Mouse (Mus musculus): ENCODE measurements around the gene Tmem151b.

- no peak for TF ChIP-seq CTCF (IDR thresholded peaks at IDR 0.05; ENCODE audit: borderline replicate concordance, insufficient read depth, low read length)
- no peak for TF ChIP-seq POLR2A (IDR thresholded peaks at IDR 0.05; ENCODE audit: low read depth, low read length)
These were observed 19.5 kb upstream of the Tmem151b start for GRCm38 (mm10) chr17:45568990-45569389.
